Mouse (Mus musculus) layer of hippocampus, adult 2 months (tissue): Measurements from ENCODE around the gene Setd5. TPM values are rescaled to one million over a fixed set of nuclear protein-coding genes. Genes with fewer than 3 reads are reported as not detected.
A peak's percentile ranks its signal among the peaks of the same experiment; 100 is the strongest.

ENCODE experiments used
- DNase-seq, 2 experiments: peaks; one replicate each; pipeline ENCODE4 v3.0.0; 2022; ENCODE audit warnings: low spot score in 2 of 2
- H3K27ac ChIP-seq: fragments of 200-600 bp; 2 replicates; pipeline ENCODE4 v1.8.1; 2022
- H3K4me3 ChIP-seq: fragments of 200-600 bp; 2 replicates; pipeline ENCODE4 v1.8.1; 2022; ENCODE audit warnings: mild to moderate bottlenecking
- CTCF ChIP-seq: fragments of 200-600 bp; conservative IDR thresholded peaks from 2 replicates; pipeline ENCODE4 v1.8.1; 2022; ENCODE audit warnings: antibody characterized with exemption, mild to moderate bottlenecking, moderate library complexity
- total RNA-seq, 2 experiments: library from RNA; stranded (reverse); gene quantifications; 2 replicates each; pipeline ENCODE4 v1.2.3; 2021

Gene Setd5
- total RNA-seq, 2 experiments from 2014 or later, result 110 to 113 TPM

- Histone ChIP-seq H3K27ac (no peak overlapping the region), H3K4me3 (no peak overlapping the region)
- no peak for DNase-seq
- no peak for TF ChIP-seq CTCF
Measured at GRCm38 (mm10) chr6:113163513-113163912, 86.3 kb downstream of the Setd5 start.

GRCm38 (mm10) chr6:113166661-113167251 is 89.6 kb downstream of the Setd5 start:
- TF ChIP-seq CTCF, result no peak
- Histone ChIP-seq H3K27ac (peak overlapping the region; percentile 90), H3K4me3 (peak overlapping the region; percentile 51)
- DNase-seq, result peak; percentile 61 to 72

DNA sequence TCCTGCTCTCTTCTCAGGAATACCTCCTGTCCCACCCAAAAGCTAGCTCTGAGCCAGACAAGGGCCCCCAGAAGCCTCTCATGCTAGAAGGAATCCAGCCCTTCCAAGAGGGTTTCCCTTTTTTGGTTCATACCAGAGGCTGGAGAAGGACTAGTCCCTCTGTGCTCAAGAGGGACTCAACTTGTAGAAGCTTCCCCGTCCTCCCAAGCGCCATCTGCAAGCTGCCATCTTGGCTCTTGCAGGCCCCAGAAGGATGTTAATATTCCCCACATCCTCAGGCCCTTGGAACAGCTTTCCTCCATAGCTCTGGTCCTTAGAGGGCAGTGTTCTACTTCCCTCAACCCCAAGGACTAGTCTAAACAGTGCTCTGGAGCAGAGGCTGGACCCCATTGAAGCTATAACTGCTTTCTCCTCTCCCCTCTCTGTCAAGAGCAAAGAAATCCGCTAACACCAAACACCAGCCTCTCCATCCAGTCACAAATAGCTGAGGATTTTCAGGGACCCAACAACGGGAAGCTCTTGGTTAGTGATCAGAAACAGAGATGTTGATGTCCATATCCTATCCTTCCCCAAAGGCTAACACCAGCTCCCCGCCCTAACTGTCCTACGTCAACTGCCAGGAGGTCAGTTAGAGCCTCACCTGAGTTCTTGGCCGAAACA is 91.3 kb downstream of the Setd5 start:
- no peak overlapping the region for H3K4me3 ChIP-seq
- TF ChIP-seq CTCF, result no peak
- no peak overlapping the region for H3K27ac ChIP-seq
- DNase-seq, result no peak

DNA sequence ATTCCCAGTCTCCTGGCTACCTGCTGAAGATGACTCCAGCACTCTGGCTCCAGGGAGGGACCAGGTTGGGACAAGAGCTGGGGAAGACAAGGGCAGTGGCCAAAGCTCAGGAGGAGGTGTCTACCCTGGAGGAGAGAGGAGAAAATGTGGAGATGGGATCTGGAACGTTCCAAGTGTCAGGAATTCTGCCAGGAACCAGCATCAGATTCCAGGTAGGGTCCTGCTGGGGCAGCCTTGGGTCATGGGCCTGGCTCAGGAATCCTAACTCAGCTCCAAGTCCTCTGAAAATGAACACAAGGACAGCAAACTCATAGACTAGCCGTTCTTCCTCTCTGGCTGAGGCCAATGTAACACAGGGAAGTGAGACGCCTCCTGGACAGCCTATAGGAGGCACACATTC is 92.7 kb downstream of the Setd5 start:
- Histone ChIP-seq H3K27ac (no peak overlapping the region), H3K4me3 (no peak overlapping the region)
- DNase-seq, result no peak
- TF ChIP-seq CTCF, result no peak

DNA sequence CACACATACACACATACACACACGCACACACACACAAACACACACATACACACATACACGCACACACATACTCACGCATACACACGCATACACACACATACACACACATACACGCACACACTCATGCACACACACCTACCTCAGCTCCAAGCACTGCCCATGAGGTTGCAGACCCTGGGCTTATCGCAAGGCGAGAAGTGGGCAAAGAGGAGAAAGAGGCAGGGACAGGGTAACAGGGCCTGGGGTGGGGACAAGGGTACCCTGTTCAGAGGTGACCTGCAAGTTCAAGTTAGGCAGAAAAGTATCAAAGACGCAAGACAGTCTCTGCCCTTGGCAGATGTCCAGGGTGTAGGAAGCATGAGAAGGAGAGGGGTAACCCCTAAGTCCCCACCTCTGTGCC is 93.5 kb downstream of the Setd5 start:
- H3K27ac ChIP-seq, result no peak overlapping the region
- TF ChIP-seq CTCF, result no peak
- DNase-seq, result no peak
- H3K4me3 ChIP-seq, result no peak overlapping the region

DNA sequence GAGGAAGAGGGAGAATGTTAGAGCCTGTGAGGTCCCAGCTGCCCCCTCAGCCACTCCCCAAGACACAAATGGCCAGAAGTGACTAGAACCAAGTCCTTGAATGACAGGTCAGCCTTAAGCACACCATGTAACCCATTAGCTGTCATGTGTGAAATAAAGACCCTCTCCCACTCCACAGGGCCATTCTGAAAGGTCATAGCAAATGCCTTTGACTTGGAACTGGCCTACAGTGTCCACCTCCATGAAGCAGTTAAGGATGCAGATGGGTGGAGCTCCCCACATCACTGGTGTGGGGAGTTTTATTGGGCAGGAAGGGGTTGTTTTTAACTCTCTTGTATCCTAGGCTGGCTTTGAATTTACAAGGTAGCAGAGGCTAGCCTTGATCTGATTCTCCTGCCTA is 94.8 kb downstream of the Setd5 start:
- TF ChIP-seq CTCF, result no peak
- DNase-seq, result no peak
- H3K27ac ChIP-seq, result no peak overlapping the region
- no peak overlapping the region for H3K4me3 ChIP-seq

GRCm38 (mm10) chr6:113172568-113172967 is 95.4 kb downstream of the Setd5 start:
- DNase-seq, result peak in 1 of 2 experiments; percentile 63
- H3K27ac ChIP-seq, result no peak overlapping the region
- peak; percentile 88 for TF ChIP-seq CTCF
- no peak overlapping the region for H3K4me3 ChIP-seq

- Histone ChIP-seq H3K27ac (no peak overlapping the region), H3K4me3 (no peak overlapping the region)
- no peak for DNase-seq
- no peak for TF ChIP-seq CTCF
Measured at GRCm38 (mm10) chr6:113175469-113175868, 98.3 kb downstream of the Setd5 start.

DNA sequence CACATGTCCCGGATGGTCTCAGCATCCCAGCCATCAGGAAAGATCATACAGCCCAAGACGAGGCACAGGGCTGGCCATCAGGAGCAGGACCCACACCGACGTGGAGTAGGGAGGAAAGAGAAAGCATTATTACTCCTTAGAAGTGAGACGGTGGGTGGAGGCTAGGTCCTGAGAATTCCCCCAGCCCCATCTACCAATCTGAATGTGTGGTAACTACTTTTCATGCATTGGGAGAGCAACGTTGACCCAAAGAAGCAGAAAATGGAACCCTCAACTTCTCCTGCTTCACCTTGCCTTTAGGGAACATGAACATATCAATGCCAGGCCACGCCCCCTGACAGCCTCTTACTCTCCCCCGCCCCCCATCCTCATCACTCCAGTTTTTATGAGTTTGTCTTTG is 99.4 kb downstream of the Setd5 start:
- DNase-seq, result no peak
- no peak overlapping the region for H3K27ac ChIP-seq

DNA sequence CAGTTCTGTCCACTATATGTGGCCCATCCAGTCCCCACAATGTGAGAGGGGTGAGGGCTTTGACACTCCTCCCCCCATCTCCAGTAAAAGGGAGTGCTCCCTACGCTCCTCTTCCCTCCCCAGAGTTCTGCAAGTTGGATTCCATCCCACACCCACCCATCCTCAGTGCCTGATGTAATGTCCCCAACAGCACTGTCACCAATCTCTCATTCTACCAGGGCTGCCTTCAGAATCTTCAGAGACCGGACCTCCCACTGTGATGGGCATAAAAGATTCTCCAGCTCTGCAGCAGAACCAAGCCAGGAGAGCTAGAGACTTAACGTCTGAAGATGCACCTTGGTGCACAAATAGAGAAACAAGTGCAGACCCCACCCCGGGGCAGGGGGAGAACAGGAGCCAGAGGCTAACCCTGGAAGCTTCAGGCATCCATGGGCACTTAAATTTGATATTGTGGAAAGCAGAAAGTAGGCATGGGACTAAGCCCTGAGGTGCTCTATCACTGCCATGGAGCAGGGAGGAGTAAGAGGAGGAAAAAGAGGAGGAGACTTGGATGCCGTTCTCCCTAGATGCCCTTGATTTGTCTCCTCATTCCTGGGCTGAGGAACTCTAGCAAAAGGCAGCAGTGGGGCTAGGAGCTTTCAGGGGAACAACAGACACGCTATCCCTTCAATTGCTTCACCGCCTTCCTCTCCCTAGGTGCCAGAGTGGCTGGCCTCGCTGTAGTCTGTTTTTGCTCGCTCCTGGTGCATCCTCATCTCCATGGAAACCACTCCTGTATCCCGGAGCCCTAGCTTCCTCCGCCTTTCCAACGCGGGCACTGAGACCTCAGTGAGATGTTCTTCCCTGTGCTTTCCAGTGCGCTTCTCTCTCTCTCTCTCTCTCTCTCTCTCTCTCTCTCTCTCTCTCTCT is 101.4 kb downstream of the Setd5 start:
- DNase-seq, result peak; percentile 70 to 83
- H3K27ac ChIP-seq, result peak overlapping the region; percentile 80
- TF ChIP-seq CTCF, result no peak
- H3K4me3 ChIP-seq, result peak overlapping the region; percentile 10

More for the DNA sequence above, 99.4 kb downstream of the Setd5 start:
- TF ChIP-seq CTCF, result no peak
- no peak overlapping the region for H3K4me3 ChIP-seq

DNA sequence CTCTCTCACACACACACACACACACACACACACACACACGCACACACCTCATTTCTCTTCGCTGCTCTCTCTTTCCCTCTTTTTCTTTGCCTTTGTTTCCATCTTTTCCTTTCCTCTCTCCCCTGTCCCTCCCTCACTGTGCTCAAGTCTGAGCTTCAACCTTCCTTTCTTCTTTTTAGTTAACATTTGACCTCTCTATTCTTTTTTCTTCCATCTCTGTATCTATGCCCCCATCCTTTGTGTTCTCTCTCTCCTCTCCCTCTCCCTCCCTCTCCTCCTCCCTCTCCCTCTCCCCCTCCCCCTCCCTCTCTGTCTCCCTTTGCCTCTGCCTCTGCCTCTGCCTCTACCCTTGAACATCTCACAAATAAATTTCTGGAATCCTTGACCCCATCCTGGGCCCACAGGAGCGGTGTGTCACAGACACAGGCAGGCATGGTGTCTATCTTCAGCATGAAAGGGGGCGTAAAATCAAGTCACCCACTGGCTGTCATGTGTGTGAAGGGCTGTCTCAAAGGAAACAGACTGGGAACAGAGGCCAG is 102.1 kb downstream of the Setd5 start:
- H3K27ac ChIP-seq, result peak overlapping the region; percentile 87

GRCm38 (mm10) chr6:113184163-113184562 is 107.0 kb downstream of the Setd5 start:
- H3K4me3 ChIP-seq, result no peak overlapping the region
- no peak for DNase-seq
- TF ChIP-seq CTCF, result no peak
- no peak overlapping the region for H3K27ac ChIP-seq

More for the DNA sequence above, 102.1 kb downstream of the Setd5 start:
- no peak overlapping the region for H3K4me3 ChIP-seq
- DNase-seq, result no peak
- no peak for TF ChIP-seq CTCF

- Histone ChIP-seq H3K27ac (no peak overlapping the region), H3K4me3 (no peak overlapping the region)
- no peak for DNase-seq
- TF ChIP-seq CTCF, result no peak
Measured at GRCm38 (mm10) chr6:113184866-113185525, 107.8 kb downstream of the Setd5 start.
